Mouse (Mus musculus) embryonic fibroblast, embryonic 13.5 days (primary cell): Measurements from ENCODE around the gene Sgsm2.

Source experiments
- CTCF ChIP-seq: IDR thresholded peaks from 2 replicates; pipeline ENCODE4 v1.5.1; 2011; ENCODE audit warnings: mild to moderate bottlenecking, control low read depth, low read length, moderate library complexity, borderline replicate concordance; ENCODE audit not compliant: insufficient read depth
- POLR2A ChIP-seq: IDR thresholded peaks from 2 replicates; pipeline ENCODE4 v1.6.1; 2011; ENCODE audit warnings: low read depth, mild to moderate bottlenecking, control low read depth, low read length, moderate library complexity

DNA sequence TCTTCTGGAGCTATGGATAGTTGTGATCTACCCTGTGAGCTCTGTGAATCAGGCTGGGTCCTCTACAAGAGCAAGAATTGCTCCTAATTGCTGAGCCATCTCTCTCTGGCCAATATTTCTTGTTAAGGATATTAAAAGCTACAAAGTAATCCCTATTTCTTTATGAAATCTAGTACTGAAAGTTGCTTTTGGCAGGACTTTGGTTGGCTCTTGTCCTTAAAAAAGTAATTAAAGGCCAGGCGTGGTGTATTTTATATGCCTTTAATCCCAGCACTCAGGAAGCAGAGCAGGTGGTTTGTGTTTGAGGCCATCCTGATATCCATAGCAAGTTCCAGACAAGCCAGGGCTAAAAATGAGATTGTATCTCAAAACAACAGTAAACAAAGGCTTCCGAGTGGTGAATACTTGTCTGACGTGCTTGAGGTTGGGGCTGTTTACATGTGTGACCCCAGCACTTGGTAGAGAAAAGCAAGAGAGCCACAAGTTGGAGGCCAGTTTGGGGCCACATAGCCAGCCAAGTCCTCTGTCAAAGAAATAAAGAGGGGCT lies 92.7 kb downstream of the Sgsm2 start:
- no peak for TF ChIP-seq POLR2A
- no peak for TF ChIP-seq CTCF
